Mouse (Mus musculus): ENCODE data around the gene 1700020A23Rik.

DNA sequence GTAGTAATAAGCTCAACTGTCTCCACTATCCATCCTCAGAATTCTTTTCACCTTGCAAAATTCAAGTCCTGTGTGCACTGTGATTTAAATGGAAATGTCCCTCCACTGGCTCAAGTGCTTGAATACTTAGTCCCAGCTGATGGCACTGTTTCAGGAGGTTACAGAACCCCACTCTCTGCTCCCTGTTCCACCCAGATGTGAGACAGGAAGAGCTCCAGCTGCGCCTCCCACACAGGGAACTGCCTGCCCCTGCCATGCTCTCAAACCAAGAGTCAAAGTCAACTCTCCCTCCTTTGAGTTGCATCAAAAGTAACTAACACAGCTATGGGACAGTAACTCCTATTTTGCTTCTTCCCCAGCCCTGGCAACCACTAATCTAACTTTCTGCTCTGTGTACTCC lies 18.8 kb upstream of the 1700020A23Rik start:
- TF ChIP-seq POLR2A (IDR thresholded peaks at IDR 0.05; ENCODE audit: borderline replicate concordance, extremely low read depth, low read depth, low read length) (no peak), CTCF (IDR thresholded peaks at IDR 0.05; ENCODE audit: insufficient read depth, low read length) (no peak)

All from lung, adult 2 months (tissue).